Mouse (Mus musculus): ENCODE results near the gene Armh4. TPM values are rescaled to one million over a fixed set of nuclear protein-coding genes. Genes with fewer than 3 reads are reported as not detected.

The Armh4 gene
- polyA plus RNA-seq, 1 experiment from 2014 or later: 22.6 TPM

- 35% methylated on average over 3 of the region's 3 CpGs for WGBS
- Histone ChIP-seq H3K9me3 (ENCODE audit: control insufficient read depth, low read length) (no peaks in the 10 kb centered on the region), H3K36me3 (ENCODE audit: control insufficient read depth, insufficient read depth, low read length) (no peaks in the 10 kb centered on the region), H3K4me3 (ENCODE audit: low read depth, low read length) (no peak overlapping the region), H3K9ac (ENCODE audit: low read length) (no peak overlapping the region), H3K27me3 (ENCODE audit: control insufficient read depth, insufficient read depth, low read length) (no peaks in the 10 kb centered on the region), H3K4me1 (replicated peaks; ENCODE audit: control insufficient read depth, insufficient read depth, low read length) (no peaks in the 10 kb centered on the region), H3K4me2 (ENCODE audit: low read depth, low read length, severe bottlenecking) (no peak overlapping the region), H3K27ac (ENCODE audit: low read depth, low read length) (no peak overlapping the region)
- ATAC-seq (replicated peaks; ENCODE audit: low FRiP score): no peak
- no peak for DNase-seq (ENCODE audit: low spot score)
Observed at GRCm38 (mm10) chr14:49711016-49711415, 72.2 kb downstream of the Armh4 start.

GRCm38 (mm10) chr14:49703432-49704200 lies 79.6 kb downstream of the Armh4 start:
- Histone ChIP-seq H3K27ac (ENCODE audit: low read depth, low read length) (no peak overlapping the region), H3K9ac (ENCODE audit: low read length) (no peak overlapping the region), H3K36me3 (ENCODE audit: control insufficient read depth, insufficient read depth, low read length) (no peaks in the 10 kb centered on the region), H3K4me2 (ENCODE audit: low read depth, low read length, severe bottlenecking) (no peak overlapping the region), H3K9me3 (ENCODE audit: control insufficient read depth, low read length) (no peaks in the 10 kb centered on the region), H3K27me3 (ENCODE audit: control insufficient read depth, insufficient read depth, low read length) (no peaks in the 10 kb centered on the region), H3K4me1 (replicated peaks; ENCODE audit: control insufficient read depth, insufficient read depth, low read length) (no peaks in the 10 kb centered on the region), H3K4me3 (ENCODE audit: low read depth, low read length) (no peak overlapping the region)
- DNase-seq (ENCODE audit: low spot score) (no peak), ATAC-seq (replicated peaks; ENCODE audit: low FRiP score) (no peak)
- WGBS: 74% methylated on average over 3 of the region's 3 CpGs

GRCm38 (mm10) chr14:49679511-49680284 lies 103.5 kb downstream of the Armh4 start:
- no peak overlapping the region for H3K4me3 ChIP-seq (ENCODE audit: low read depth, low read length)
- H3K4me2 ChIP-seq (ENCODE audit: low read depth, low read length, severe bottlenecking): no peak overlapping the region
- H3K27me3 ChIP-seq (ENCODE audit: control insufficient read depth, insufficient read depth, low read length): no peaks in the 10 kb centered on the region
- no peak overlapping the region for H3K9ac ChIP-seq (ENCODE audit: low read length)
- H3K9me3 ChIP-seq (ENCODE audit: control insufficient read depth, low read length): no peaks in the 10 kb centered on the region
- no peak for DNase-seq (ENCODE audit: low spot score)
- H3K36me3 ChIP-seq (ENCODE audit: control insufficient read depth, insufficient read depth, low read length): no peaks in the 10 kb centered on the region
- 64% methylated on average over 5 of the region's 5 CpGs for WGBS
- H3K27ac ChIP-seq (ENCODE audit: low read depth, low read length): no peak overlapping the region
- ATAC-seq (replicated peaks; ENCODE audit: low FRiP score): no peak
- peaks cover 6% of the 10 kb centered on the region; the same call in 1 of the 2 replicates for H3K4me1 ChIP-seq (replicated peaks; ENCODE audit: control insufficient read depth, insufficient read depth, low read length)

DNA sequence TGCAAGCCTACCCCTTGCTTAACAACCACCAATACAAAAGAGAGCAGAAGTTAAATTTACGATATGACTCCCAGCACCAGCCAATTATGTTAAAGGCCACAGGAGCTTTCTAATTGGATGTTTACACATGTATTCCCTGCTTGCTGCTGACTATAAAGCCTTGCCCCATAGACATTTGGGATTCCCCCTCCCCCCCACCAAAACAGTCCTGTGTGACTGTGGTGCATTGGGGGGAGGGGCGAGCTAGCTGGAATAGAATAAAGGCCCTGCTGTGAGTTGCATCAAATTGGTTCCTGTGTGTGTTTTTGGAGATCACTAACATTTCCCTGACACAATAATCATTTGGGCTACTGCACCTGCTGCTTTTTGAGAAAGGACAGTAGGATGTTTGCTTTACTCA lies 106.6 kb downstream of the Armh4 start:
- Histone ChIP-seq H3K27me3 (ENCODE audit: control insufficient read depth, insufficient read depth, low read length) (no peaks in the 10 kb centered on the region), H3K4me2 (ENCODE audit: low read depth, low read length, severe bottlenecking) (no peak overlapping the region), H3K4me1 (replicated peaks; ENCODE audit: control insufficient read depth, insufficient read depth, low read length) (peaks cover 3% of the 10 kb centered on the region; the same call in 1 of the 2 replicates), H3K9ac (ENCODE audit: low read length) (no peak overlapping the region), H3K36me3 (ENCODE audit: control insufficient read depth, insufficient read depth, low read length) (no peaks in the 10 kb centered on the region), H3K27ac (ENCODE audit: low read depth, low read length) (no peak overlapping the region), H3K9me3 (ENCODE audit: control insufficient read depth, low read length) (no peaks in the 10 kb centered on the region), H3K4me3 (ENCODE audit: low read depth, low read length) (no peak overlapping the region)
- DNase-seq (ENCODE audit: low spot score) (peak; percentile 61), ATAC-seq (replicated peaks; ENCODE audit: low FRiP score) (peak; percentile 69; the same call in 1 of the 2 replicates)
- 32% methylated on average over 2 of the region's 2 CpGs for WGBS

- H3K27ac ChIP-seq (ENCODE audit: low read depth, low read length): no peak overlapping the region
- WGBS: 38% methylated on average over 4 of the region's 4 CpGs
Observed at GRCm38 (mm10) chr14:49660444-49660843, 122.7 kb downstream of the Armh4 start.

GRCm38 (mm10) chr14:49649191-49649590 lies 134.0 kb downstream of the Armh4 start:
- WGBS: 100% methylated on average over 1 of the region's 1 CpGs
- Histone ChIP-seq H3K9ac (ENCODE audit: low read length) (no peak overlapping the region), H3K4me1 (replicated peaks; ENCODE audit: control insufficient read depth, insufficient read depth, low read length) (no peaks in the 10 kb centered on the region), H3K4me3 (ENCODE audit: low read depth, low read length) (no peak overlapping the region), H3K27ac (ENCODE audit: low read depth, low read length) (no peak overlapping the region), H3K4me2 (ENCODE audit: low read depth, low read length, severe bottlenecking) (no peak overlapping the region), H3K27me3 (ENCODE audit: control insufficient read depth, insufficient read depth, low read length) (no peaks in the 10 kb centered on the region), H3K36me3 (ENCODE audit: control insufficient read depth, insufficient read depth, low read length) (no peaks in the 10 kb centered on the region), H3K9me3 (ENCODE audit: control insufficient read depth, low read length) (no peaks in the 10 kb centered on the region)
- ATAC-seq (replicated peaks; ENCODE audit: low FRiP score): no peak
- DNase-seq (ENCODE audit: low spot score): no peak

More at GRCm38 (mm10) chr14:49660444-49660843, 122.7 kb downstream of the Armh4 start:
- H3K9ac ChIP-seq (ENCODE audit: low read length): no peak overlapping the region
- no peak overlapping the region for H3K4me3 ChIP-seq (ENCODE audit: low read depth, low read length)
- ATAC-seq (replicated peaks; ENCODE audit: low FRiP score) (no peak), DNase-seq (ENCODE audit: low spot score) (no peak)
- no peak overlapping the region for H3K4me2 ChIP-seq (ENCODE audit: low read depth, low read length, severe bottlenecking)
- no peaks in the 10 kb centered on the region for H3K9me3 ChIP-seq (ENCODE audit: control insufficient read depth, low read length)
- no peaks in the 10 kb centered on the region for H3K4me1 ChIP-seq (replicated peaks; ENCODE audit: control insufficient read depth, insufficient read depth, low read length)
- no peaks in the 10 kb centered on the region for H3K27me3 ChIP-seq (ENCODE audit: control insufficient read depth, insufficient read depth, low read length)
- no peaks in the 10 kb centered on the region for H3K36me3 ChIP-seq (ENCODE audit: control insufficient read depth, insufficient read depth, low read length)

GRCm38 (mm10) chr14:49637422-49637821 lies 145.8 kb downstream of the Armh4 start:
- ATAC-seq (replicated peaks; ENCODE audit: low FRiP score) (no peak), DNase-seq (ENCODE audit: low spot score) (no peak)
- Histone ChIP-seq H3K27ac (ENCODE audit: low read depth, low read length) (no peak overlapping the region), H3K4me1 (replicated peaks; ENCODE audit: control insufficient read depth, insufficient read depth, low read length) (no peaks in the 10 kb centered on the region), H3K36me3 (ENCODE audit: control insufficient read depth, insufficient read depth, low read length) (no peaks in the 10 kb centered on the region), H3K9ac (ENCODE audit: low read length) (no peak overlapping the region), H3K4me3 (ENCODE audit: low read depth, low read length) (no peak overlapping the region), H3K27me3 (ENCODE audit: control insufficient read depth, insufficient read depth, low read length) (no peaks in the 10 kb centered on the region), H3K4me2 (ENCODE audit: low read depth, low read length, severe bottlenecking) (no peak overlapping the region), H3K9me3 (ENCODE audit: control insufficient read depth, low read length) (no peaks in the 10 kb centered on the region)
- WGBS: 79% methylated on average over 1 of the region's 1 CpGs

DNA sequence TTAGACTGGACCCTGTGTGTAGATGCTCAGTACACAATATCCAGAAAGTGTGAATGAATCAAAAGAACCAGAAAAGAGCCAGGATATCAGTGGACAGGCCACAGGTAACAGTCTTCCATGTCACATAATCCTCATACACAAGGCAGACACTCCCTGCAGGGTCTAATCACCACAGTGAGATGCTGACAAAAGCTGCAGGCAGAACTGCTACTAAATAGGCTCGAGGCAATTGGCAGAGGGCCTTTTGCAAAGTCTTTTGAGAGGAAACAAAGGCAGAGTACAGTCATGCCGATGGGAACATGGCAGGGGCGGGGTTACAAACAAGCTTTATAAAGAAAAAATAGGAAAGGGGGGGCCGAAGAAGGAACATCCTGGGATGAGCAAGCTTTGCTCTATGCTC lies 157.1 kb downstream of the Armh4 start:
- no peaks in the 10 kb centered on the region for H3K36me3 ChIP-seq (ENCODE audit: control insufficient read depth, insufficient read depth, low read length)
- H3K9ac ChIP-seq (ENCODE audit: low read length): no peak overlapping the region; the same call in 1 of the 2 replicates
- peaks cover 6% of the 10 kb centered on the region; the same call in 1 of the 2 replicates for H3K4me1 ChIP-seq (replicated peaks; ENCODE audit: control insufficient read depth, insufficient read depth, low read length)
- ATAC-seq (replicated peaks; ENCODE audit: low FRiP score): peak; percentile 83
- H3K9me3 ChIP-seq (ENCODE audit: control insufficient read depth, low read length): no peaks in the 10 kb centered on the region
- WGBS: 22% methylated on average over 4 of the region's 4 CpGs
- H3K27ac ChIP-seq (ENCODE audit: low read depth, low read length): no peak overlapping the region
- no peak overlapping the region for H3K4me2 ChIP-seq (ENCODE audit: low read depth, low read length, severe bottlenecking)
- peak; percentile 54 for DNase-seq (ENCODE audit: low spot score)
- no peaks in the 10 kb centered on the region for H3K27me3 ChIP-seq (ENCODE audit: control insufficient read depth, insufficient read depth, low read length)
- H3K4me3 ChIP-seq (ENCODE audit: low read depth, low read length): no peak overlapping the region

Measured in forebrain, embryonic 11.5 days (tissue).